In the genomic region with DNA sequence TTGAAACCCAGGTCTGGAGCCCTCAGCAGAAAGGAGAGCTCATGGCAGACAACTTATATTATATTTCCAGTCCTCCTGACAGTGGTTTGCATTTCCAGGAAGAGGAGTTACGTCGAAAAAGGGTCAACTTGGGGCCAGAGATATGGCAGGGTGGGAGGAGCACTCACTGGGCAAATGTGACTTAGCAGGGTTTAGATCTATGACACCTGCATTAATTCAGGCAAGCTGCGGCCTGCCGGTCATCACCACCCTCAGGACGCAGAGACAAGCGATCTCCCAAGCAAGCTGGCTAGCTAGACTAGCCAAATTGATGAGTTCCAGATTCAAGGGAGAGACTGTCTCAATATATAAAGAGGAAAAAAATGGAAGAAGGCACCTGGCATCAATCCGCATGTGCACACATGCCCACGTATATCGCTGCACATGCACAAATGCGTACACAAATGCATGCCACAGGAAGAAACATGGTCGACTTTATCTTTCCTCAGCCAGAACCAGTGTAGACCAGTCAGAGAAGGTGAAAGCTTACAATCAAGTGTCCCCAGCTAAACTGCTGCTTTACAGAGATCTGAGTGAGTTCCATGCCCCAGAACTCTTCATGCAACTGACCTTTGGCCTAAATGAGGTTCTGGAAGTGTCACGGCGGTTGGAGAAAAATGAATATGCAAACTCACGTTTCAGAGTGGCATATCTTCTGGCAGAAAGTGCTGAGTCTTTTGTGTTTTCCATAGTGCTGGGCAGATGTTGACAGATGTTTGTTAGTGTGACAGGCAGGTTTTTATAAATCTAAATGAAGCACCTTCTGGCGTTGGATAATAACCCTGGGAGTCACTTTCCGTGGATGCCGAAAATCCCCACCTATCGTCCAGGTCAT, we compare ENCODE assay signal across 23 mouse cellular contexts.
DNase-seq lines count a peak whose midpoint lies in the region; ATAC-seq lines count a peak whose summit lies in the region.
"Had no signal": no experiment of that assay in that cellular context is flagged by ENCODE, and none has a peak within 500 bp of the region (broad histone marks: within the 10 kb centered on the region; RNA-seq: fewer than 3 reads in every experiment).

No protein-coding gene starts in this region.

- H3K9ac ChIP-seq in heart, embryonic 11.5 days (ENCODE audit: low read depth, low read length): peak overlapping the region; percentile 22; the same call in 1 of the 2 replicates
- no peak overlapping the region for H3K9ac ChIP-seq in liver, embryonic 11.5 days (ENCODE audit: low read depth, low read length)
- no peak overlapping the region for H3K9ac ChIP-seq in liver, embryonic 12.5 days
- H3K9ac ChIP-seq: embryonic facial prominence, embryonic 15.5 days; hindbrain, embryonic 12.5 days; limb, embryonic 12.5 days; midbrain, embryonic 15.5 days; neural tube, embryonic 12.5 days had no signal

- H3K4me1 ChIP-seq in heart, embryonic 11.5 days (ENCODE audit: control insufficient read depth, insufficient read depth, low read length): peaks cover 37% of the 10 kb centered on the region
- peaks cover 17% of the 10 kb centered on the region for H3K4me1 ChIP-seq in liver, embryonic 11.5 days (replicated peaks; ENCODE audit: control insufficient read depth, insufficient read depth, low read length)
- H3K4me1 ChIP-seq in liver, embryonic 12.5 days: peaks cover 19% of the 10 kb centered on the region

- H3K27me3 ChIP-seq in heart, embryonic 11.5 days (ENCODE audit: control insufficient read depth, insufficient read depth, low read length): no peaks in the 10 kb centered on the region
- H3K27me3 ChIP-seq in liver, embryonic 11.5 days (replicated peaks; ENCODE audit: control insufficient read depth, insufficient read depth, low read length): no peaks in the 10 kb centered on the region
- no peaks in the 10 kb centered on the region for H3K27me3 ChIP-seq in liver, embryonic 12.5 days (replicated peaks)
- H3K27me3 ChIP-seq: embryonic facial prominence, embryonic 15.5 days; hindbrain, embryonic 12.5 days; limb, embryonic 12.5 days; midbrain, embryonic 15.5 days; neural tube, embryonic 12.5 days had no signal

- no peak overlapping the region for H3K4me2 ChIP-seq in heart, embryonic 11.5 days
- H3K4me2 ChIP-seq in liver, embryonic 11.5 days: no peak overlapping the region
- no peak overlapping the region for H3K4me2 ChIP-seq in liver, embryonic 12.5 days
- H3K4me2 ChIP-seq: embryonic facial prominence, embryonic 15.5 days; hindbrain, embryonic 12.5 days; limb, embryonic 12.5 days; midbrain, embryonic 15.5 days; neural tube, embryonic 12.5 days had no signal

- H3K36me3 ChIP-seq in heart, embryonic 11.5 days (ENCODE audit: control insufficient read depth, insufficient read depth, low read length): no peaks in the 10 kb centered on the region
- no peaks in the 10 kb centered on the region for H3K36me3 ChIP-seq in liver, embryonic 11.5 days (ENCODE audit: control insufficient read depth, insufficient read depth, low read length)
- H3K36me3 ChIP-seq in liver, embryonic 12.5 days: no peaks in the 10 kb centered on the region
- H3K36me3 ChIP-seq: embryonic facial prominence, embryonic 15.5 days; hindbrain, embryonic 12.5 days; limb, embryonic 12.5 days; midbrain, embryonic 15.5 days; neural tube, embryonic 12.5 days had no signal

- H3K9me3 ChIP-seq in heart, embryonic 11.5 days (replicated peaks; ENCODE audit: control insufficient read depth, low read length): no peaks in the 10 kb centered on the region
- H3K9me3 ChIP-seq in liver, embryonic 11.5 days (ENCODE audit: control insufficient read depth, low read length): no peaks in the 10 kb centered on the region
- no peaks in the 10 kb centered on the region for H3K9me3 ChIP-seq in liver, embryonic 12.5 days (replicated peaks)
- H3K9me3 ChIP-seq: embryonic facial prominence, embryonic 15.5 days; hindbrain, embryonic 12.5 days; limb, embryonic 12.5 days; midbrain, embryonic 15.5 days; neural tube, embryonic 12.5 days had no signal

- H3K27ac ChIP-seq in heart, embryonic 11.5 days (ENCODE audit: low read depth, low read length): peak overlapping the region; percentile 46
- H3K27ac ChIP-seq in liver, embryonic 11.5 days (ENCODE audit: low read depth, low read length): peak overlapping the region; percentile 21; the same call in 1 of the 2 replicates
- peak overlapping the region; percentile 56 for H3K27ac ChIP-seq in liver, embryonic 12.5 days
- H3K27ac ChIP-seq: hindbrain, embryonic 12.5 days; limb, embryonic 12.5 days; midbrain, embryonic 15.5 days; neural tube, embryonic 12.5 days; stomach, postnatal 0 days had no signal

- 0 out of 2 replicates have a peak, but pooled peaks have one; percentile 31 for ATAC-seq in heart, embryonic 11.5 days (replicated peaks; ENCODE audit: insufficient number of reproducible peaks, low FRiP score, low TSS enrichment)
- ATAC-seq in liver, embryonic 11.5 days (replicated peaks; ENCODE audit: low FRiP score): peak; percentile 53
- peak; percentile 52; the same call in 1 of the 2 replicates for ATAC-seq in liver, embryonic 12.5 days
- ATAC-seq: activated CD4-positive, CD25-positive, alpha-beta regulatory T cell, adult 4 months; midbrain, embryonic 15.5 days had no signal

- intact Hi-C loops in heart, postnatal 14 days (cut with DNase I): no loop called here

- H3K4me3 ChIP-seq in heart, embryonic 11.5 days (ENCODE audit: low read depth, low read length): no peak overlapping the region
- H3K4me3 ChIP-seq in liver, embryonic 11.5 days (ENCODE audit: low read depth, low read length): no peak overlapping the region
- H3K4me3 ChIP-seq in liver, embryonic 12.5 days: no peak overlapping the region
- H3K4me3 ChIP-seq: embryonic facial prominence, embryonic 15.5 days; hindbrain, embryonic 12.5 days; limb, embryonic 12.5 days; midbrain, embryonic 15.5 days; neural tube, embryonic 12.5 days had no signal

- WGBS in heart, embryonic 11.5 days (ENCODE audit: insufficient replicate concordance): 68% methylated on average over 18 of the region's 18 CpGs
- WGBS in liver, embryonic 11.5 days: 63% methylated on average over 18 of the region's 18 CpGs
- WGBS in liver, embryonic 12.5 days (ENCODE audit: insufficient replicate concordance): 59% methylated on average over 18 of the region's 18 CpGs

- DNase-seq in heart, postnatal 14 days: no peak
- no peak for DNase-seq in liver, embryonic 11.5 days (ENCODE audit: low spot score)
- DNase-seq in liver (no peak), MN1 (ENCODE audit: low spot score) (no peak)
- no peak for DNase-seq in lung, postnatal 4 days
- DNase-seq: adrenal gland, postnatal 14 days; cerebellum, adult 2 months; cerebellum, postnatal 25 days; gastrocnemius, postnatal 36 days; kidney, adult 11 months; lung, adult 18-20 months; lung, postnatal 10 days; right cerebral cortex, postnatal 14 days; thymus, adult 2 months had no signal
